Comparison of ENCODE assay signal across 21 mouse cellular contexts in the genomic region with DNA sequence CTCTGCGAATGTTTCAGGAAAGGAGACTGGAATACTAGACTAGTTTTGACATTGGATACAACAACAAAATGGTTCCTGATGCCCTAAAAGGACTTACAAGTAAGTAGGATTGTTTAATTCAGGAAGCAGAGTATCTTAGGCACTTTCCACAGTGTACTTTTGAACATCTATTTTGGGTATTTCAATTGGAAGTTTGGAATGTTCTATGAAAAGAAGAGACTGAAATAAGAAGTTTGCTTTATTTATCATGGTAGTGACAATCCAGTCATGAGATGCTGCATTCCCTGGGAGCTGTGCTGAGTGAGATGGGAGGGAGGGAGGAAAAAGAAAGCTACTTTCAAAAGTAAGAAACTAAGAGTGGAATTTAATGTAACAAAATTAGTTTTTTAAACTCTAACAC. TPM values are rescaled to one million over a fixed set of nuclear protein-coding genes. Genes with fewer than 3 reads are reported as not detected.
DNase-seq lines count a peak whose midpoint lies in the region; ATAC-seq lines count a peak whose summit lies in the region.
"Had no signal": no experiment of that assay in that cellular context is flagged by ENCODE, and none has a peak within 500 bp of the region (broad histone marks: within the 10 kb centered on the region; RNA-seq: fewer than 3 reads in every experiment).

No protein-coding gene starts in this region.

- DNase-seq in frontal cortex, postnatal 25 days (ENCODE audit: low spot score in 2 of 2) = no peak
- DNase-seq in left cerebral cortex, adult 11 months (ENCODE audit: low spot score) = peak; percentile 14
- no peak for DNase-seq in left cerebral cortex, adult 8-10 months (ENCODE audit: low spot score in 2 of 2)
- DNase-seq in brain, adult 2 months (ENCODE audit: low read depth, low spot score) = peak; percentile 65
- DNase-seq in adrenal gland, adult 18-20 months (ENCODE audit: low spot score in 2 of 2) = no peak
- DNase-seq: adrenal gland, adult 2 months; adrenal gland, postnatal 10 days; adrenal gland, postnatal 25 days; B cell, adult 2 months; cerebellum, adult 11-12 months; cerebellum, adult 2 months; cerebellum, adult 9-10 months; cerebellum, postnatal 10 days; cerebellum, postnatal 25 days had no signal

- peak; percentile 95 for ATAC-seq in frontal cortex, adult (ENCODE audit: low TSS enrichment)
- ATAC-seq: activated CD4-positive, CD25-positive, alpha-beta regulatory T cell, adult 4 months; CD4-positive, CD25-positive, alpha-beta regulatory T cell, adult 4 months; forebrain, embryonic 14.5 days; forebrain, embryonic 16.5 days; Patski had no signal

RNA-seq across cellular contexts. Expression of gene Gabrg2, which starts 50.9 kb away (rescaled TPM):
- 100 to 1,000 TPM; 170 to 213 (median 179) TPM for total RNA-seq in left cerebral cortex, adult 8-10 months (2022)
- 1 to 10 TPM; 3.3 to 3.7 TPM for total RNA-seq in adrenal gland, adult 18-20 months (2021)
- total RNA-seq: CH12.LX had no signal

Comparison
In these comparisons a context has a peak if more than half of its experiments do, and no peak if none do; other contexts are left out.
1. DNase-seq: peak in left cerebral cortex, adult 11 months (single experiment) and brain, adult 2 months (single experiment); none in frontal cortex, postnatal 25 days (0 of 2), left cerebral cortex, adult 8-10 months (0 of 2) and adrenal gland, adult 18-20 months (0 of 2).
2. RNA of gene Gabrg2, which starts 50.9 kb away (total RNA-seq): 170 to 213 TPM in left cerebral cortex, adult 8-10 months; 3.3 to 3.7 TPM in adrenal gland, adult 18-20 months; every median in the first group is over 10 times any median in the second.